Mouse (Mus musculus): ENCODE measurements around the gene Abhd4.

DNA sequence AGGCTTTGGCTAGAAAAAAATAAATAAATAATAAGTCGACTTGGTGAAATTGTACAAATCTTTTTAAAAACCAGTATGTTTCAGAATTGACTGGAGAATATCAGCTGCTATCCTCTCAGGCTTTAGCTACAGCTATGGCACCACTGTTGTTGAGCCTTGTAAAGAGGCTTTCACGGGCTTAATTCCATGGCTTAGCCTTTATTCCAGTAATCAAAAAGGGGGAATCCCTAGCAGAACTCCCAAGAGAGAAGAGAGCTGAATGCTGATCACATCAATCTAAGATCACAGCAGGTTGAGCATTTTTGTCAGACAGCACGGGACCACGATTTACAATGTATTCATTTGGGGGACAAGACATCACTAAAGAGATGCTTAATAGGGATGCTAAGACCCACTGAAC, 49.2 kb upstream of the Abhd4 start:
- TF ChIP-seq EP300 (optimal IDR thresholded peaks at IDR 0.05) (no peak), CTCF (IDR thresholded peaks at IDR 0.05; ENCODE audit: low read depth) (no peak)

Measured in stomach, postnatal 0 days (tissue).